9 mouse cellular contexts compared by ENCODE assay signal in genomic region chr10:99555658-99556352, GRCm38 (mm10).
DNase-seq lines count a peak whose midpoint lies in the region; ATAC-seq and TF ChIP-seq lines count a peak whose summit lies in the region.
"Had no signal": no experiment of that assay in that cellular context is flagged by ENCODE, and none has a peak within 500 bp of the region (broad histone marks: within the 10 kb centered on the region; RNA-seq: fewer than 3 reads in every experiment).

No protein-coding gene starts in this region.

- TF ChIP-seq POLR2A in kidney, adult 2 months (IDR thresholded peaks at IDR 0.05; ENCODE audit: low read depth, low read length), result no peak

- no peaks in the 10 kb centered on the region for H3K36me3 ChIP-seq in kidney, adult 2 months (ENCODE audit: control insufficient read depth, insufficient read depth, low read length)
- H3K36me3 ChIP-seq in embryonic facial prominence, embryonic 13.5 days, result no peaks in the 10 kb centered on the region
- H3K36me3 ChIP-seq in kidney, embryonic 16.5 days (ENCODE audit: insufficient read depth, low read length), result no peaks in the 10 kb centered on the region
- H3K36me3 ChIP-seq: liver, embryonic 15.5 days had no signal

- no peak overlapping the region for H3K9ac ChIP-seq in embryonic facial prominence, embryonic 13.5 days
- H3K9ac ChIP-seq in kidney, embryonic 16.5 days (replicated peaks; ENCODE audit: low read length), result no peak overlapping the region
- H3K9ac ChIP-seq: liver, embryonic 15.5 days had no signal

- no peak for TF ChIP-seq CTCF in kidney, adult 2 months (conservative IDR thresholded peaks at IDR 0.05; ENCODE audit: insufficient read depth, insufficient read length, low read depth, low read length)
- no peak for TF ChIP-seq CTCF in layer of hippocampus, adult 2 months (conservative IDR thresholded peaks at IDR 0.05)

- no peak overlapping the region for H3K4me3 ChIP-seq in kidney, adult 2 months (ENCODE audit: insufficient read depth, low read depth, low read length)
- no peak overlapping the region; the same call in 1 of the 2 replicates for H3K4me3 ChIP-seq in embryonic facial prominence, embryonic 13.5 days
- H3K4me3 ChIP-seq in kidney, embryonic 16.5 days (ENCODE audit: low read length), result no peak overlapping the region
- no peak overlapping the region for H3K4me3 ChIP-seq in layer of hippocampus, adult 2 months
- H3K4me3 ChIP-seq: liver, embryonic 15.5 days had no signal

- H3K4me2 ChIP-seq in embryonic facial prominence, embryonic 13.5 days, result peak overlapping the region; percentile 40
- H3K4me2 ChIP-seq in kidney, embryonic 16.5 days (replicated peaks; ENCODE audit: low read depth, low read length), result peak overlapping the region; percentile 26
- H3K4me2 ChIP-seq: liver, embryonic 15.5 days had no signal

- 30% methylated on average over 12 of the region's 12 CpGs for WGBS in kidney, adult 2 months
- WGBS in embryonic facial prominence, embryonic 13.5 days, result 29% methylated on average over 12 of the region's 12 CpGs
- WGBS in kidney, embryonic 16.5 days, result 31% methylated on average over 12 of the region's 12 CpGs

- DNase-seq in kidney, adult 2 months, result peak; percentile 41
- no peak for DNase-seq in kidney, postnatal 25 days
- DNase-seq in NIH3T3 (ENCODE audit: low read depth), result peak; percentile 17
- no peak for DNase-seq in cerebellum, postnatal 10 days
- DNase-seq in layer of hippocampus, adult 2 months (ENCODE audit: low spot score in 2 of 2), result no peak
- no peak for DNase-seq in layer of hippocampus, adult 11-12 months (ENCODE audit: low spot score)

- H3K9me3 ChIP-seq in embryonic facial prominence, embryonic 13.5 days, result no peaks in the 10 kb centered on the region
- H3K9me3 ChIP-seq in kidney, embryonic 16.5 days (ENCODE audit: low read length), result no peaks in the 10 kb centered on the region
- H3K9me3 ChIP-seq: liver, embryonic 15.5 days had no signal

- H3K4me1 ChIP-seq in kidney, adult 2 months (ENCODE audit: control insufficient read depth, insufficient read depth, low read length), result peaks cover 5% of the 10 kb centered on the region; the same call in 1 of the 2 replicates
- peaks cover 18% of the 10 kb centered on the region for H3K4me1 ChIP-seq in embryonic facial prominence, embryonic 13.5 days
- peaks cover 12% of the 10 kb centered on the region for H3K4me1 ChIP-seq in kidney, embryonic 16.5 days (ENCODE audit: insufficient read depth, low read length)
- H3K4me1 ChIP-seq: liver, embryonic 15.5 days had no signal

- no peaks in the 10 kb centered on the region for H3K27me3 ChIP-seq in kidney, adult 2 months (replicated peaks; ENCODE audit: control insufficient read depth, insufficient read depth, low read length)
- no peaks in the 10 kb centered on the region for H3K27me3 ChIP-seq in embryonic facial prominence, embryonic 13.5 days
- H3K27me3 ChIP-seq in kidney, embryonic 16.5 days (ENCODE audit: insufficient read depth, low read length), result no peaks in the 10 kb centered on the region
- H3K27me3 ChIP-seq: liver, embryonic 15.5 days had no signal

- no peak for ATAC-seq in embryonic facial prominence, embryonic 13.5 days (ENCODE audit: insufficient number of reproducible peaks, insufficient read depth, low FRiP score, low TSS enrichment, low read depth)
- peak; percentile 77 for ATAC-seq in kidney, embryonic 16.5 days (ENCODE audit: low FRiP score, low TSS enrichment)

- no peak overlapping the region for H3K27ac ChIP-seq in kidney, adult 2 months (ENCODE audit: insufficient read depth, low read depth, low read length)
- no peak overlapping the region for H3K27ac ChIP-seq in embryonic facial prominence, embryonic 13.5 days
- peak overlapping the region; percentile 5; the same call in 1 of the 2 replicates for H3K27ac ChIP-seq in kidney, embryonic 16.5 days (ENCODE audit: low read length)
- no peak overlapping the region for H3K27ac ChIP-seq in layer of hippocampus, adult 2 months
- H3K27ac ChIP-seq: liver, embryonic 15.5 days had no signal

Comparison
In these comparisons a context has a peak if more than half of its experiments do, and no peak if none do; other contexts are left out.
1. DNase-seq: peak in kidney, adult 2 months (single experiment) and NIH3T3 (single experiment); none in kidney, postnatal 25 days (0 of 2), cerebellum, postnatal 10 days (0 of 2), layer of hippocampus, adult 2 months (0 of 2) and layer of hippocampus, adult 11-12 months (single experiment).